Mouse (Mus musculus): Measurements from ENCODE around the gene Myo15b.
A peak's percentile ranks its signal among the peaks of the same experiment; 100 is the strongest.

The Myo15b gene

GRCm38 (mm10) chr11:115858354-115858753 is at the start of gene Myo15b:
TSS of gene Myo15b (plus strand) at chr11:115858406.
- DNase-seq (ENCODE audit: low spot score) = no peak

- no peak for DNase-seq (ENCODE audit: low spot score)
Observed at GRCm38 (mm10) chr11:115808696-115809310, 49.4 kb upstream of the Myo15b start.

GRCm38 (mm10) chr11:115809311-115809781 is 48.9 kb upstream of the Myo15b start:
- no peak for DNase-seq (ENCODE audit: low spot score)

- peak; percentile 77 for DNase-seq (ENCODE audit: low spot score)
Observed at GRCm38 (mm10) chr11:115810377-115810776, 47.8 kb upstream of the Myo15b start.

GRCm38 (mm10) chr11:115811381-115812093 is 46.7 kb upstream of the Myo15b start:
- DNase-seq (ENCODE audit: low spot score) = no peak

- DNase-seq (ENCODE audit: low spot score) = no peak
Observed at GRCm38 (mm10) chr11:115812095-115812494, 46.1 kb upstream of the Myo15b start.

- DNase-seq (ENCODE audit: low spot score) = peak; percentile 48
Observed at GRCm38 (mm10) chr11:115812533-115813420, 45.4 kb upstream of the Myo15b start.

GRCm38 (mm10) chr11:115813507-115814296 is 44.5 kb upstream of the Myo15b start, which contains the start of gene Caskin2:
TSS of gene Caskin2 (minus strand) at chr11:115813639.
- DNase-seq (ENCODE audit: low spot score) = peak; percentile 98

- DNase-seq (ENCODE audit: low spot score) = peak; percentile 87
Observed at GRCm38 (mm10) chr11:115814605-115815450, 43.4 kb upstream of the Myo15b start, which contains the start of gene Tsen54. TSS of gene Tsen54 (plus strand) at chr11:115814724.

GRCm38 (mm10) chr11:115817331-115817730 is 40.9 kb upstream of the Myo15b start:
- DNase-seq (ENCODE audit: low spot score) = no peak

- no peak for DNase-seq (ENCODE audit: low spot score)
Observed at GRCm38 (mm10) chr11:115819915-115820623, 38.1 kb upstream of the Myo15b start.

GRCm38 (mm10) chr11:115821001-115821400 is 37.2 kb upstream of the Myo15b start:
- DNase-seq (ENCODE audit: low spot score) = no peak

GRCm38 (mm10) chr11:115823774-115824740 is 34.1 kb upstream of the Myo15b start, which contains the start of gene Llgl2:
TSS of gene Llgl2 (plus strand) at chr11:115824049.
- DNase-seq (ENCODE audit: low spot score) = peak; percentile 90

- no peak for DNase-seq (ENCODE audit: low spot score)
Observed at GRCm38 (mm10) chr11:115824813-115825212, 33.4 kb upstream of the Myo15b start.

GRCm38 (mm10) chr11:115826487-115826886 is 31.7 kb upstream of the Myo15b start:
- no peak for DNase-seq (ENCODE audit: low spot score)

- no peak for DNase-seq (ENCODE audit: low spot score)
Observed at GRCm38 (mm10) chr11:115827624-115828023, 30.6 kb upstream of the Myo15b start.

GRCm38 (mm10) chr11:115829036-115829435 is 29.2 kb upstream of the Myo15b start:
- no peak for DNase-seq (ENCODE audit: low spot score)

GRCm38 (mm10) chr11:115830550-115831325 is 27.5 kb upstream of the Myo15b start:
- DNase-seq (ENCODE audit: low spot score) = no peak

Data from ovary, postnatal 36 days (tissue).